Mouse (Mus musculus): Measurements from ENCODE around the gene Rnf217.

The Rnf217 gene

DNA sequence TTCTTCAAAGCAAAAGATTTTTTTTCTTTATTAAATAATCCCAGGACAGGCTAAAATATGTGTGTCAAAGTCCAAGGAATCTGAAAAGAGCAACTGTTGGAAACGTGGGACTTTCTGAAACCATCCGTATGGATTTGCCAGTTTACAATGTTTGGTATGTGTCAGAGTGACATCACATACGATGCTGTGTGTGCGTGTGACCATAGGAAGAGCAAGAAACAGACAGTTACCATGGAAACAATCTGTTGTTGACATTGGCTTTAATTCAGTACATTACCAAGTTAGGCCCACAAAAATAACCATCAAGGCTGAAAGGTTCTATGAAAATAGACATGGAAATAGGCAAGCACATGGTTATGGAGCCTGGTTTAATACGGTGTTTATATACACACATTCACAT is 107.3 kb downstream of the Rnf217 start:
- in situ Hi-C loops (cut with MboI, MseI), result no loop called here

- in situ Hi-C loops (cut with MboI, MseI), result loop anchor here in 1 of 2 experiments (10.0 kb wide), 1 partner anchor 1088 kb away; no protein-coding TSS in a partner anchor
These were observed 112.1 kb downstream of the Rnf217 start for GRCm38 (mm10) chr10:31496931-31497330.

- in situ Hi-C loops (cut with MboI, MseI), result loop anchor here in 1 of 2 experiments (10.0 kb wide), 1 partner anchor 1089 kb away; no protein-coding TSS in a partner anchor
These were observed 113.2 kb downstream of the Rnf217 start for GRCm38 (mm10) chr10:31495826-31496225.

GRCm38 (mm10) chr10:31494296-31494695 is 114.7 kb downstream of the Rnf217 start:
- in situ Hi-C loops (cut with MboI, MseI), result loop anchor here in 1 of 2 experiments (10.0 kb wide), 1 partner anchor 1091 kb away; no protein-coding TSS in a partner anchor

- in situ Hi-C loops (cut with MboI, MseI), result no loop called here
These were observed 141.7 kb downstream of the Rnf217 start for GRCm38 (mm10) chr10:31467043-31467898.

- in situ Hi-C loops (cut with MboI, MseI), result no loop called here
These were observed 143.0 kb downstream of the Rnf217 start for GRCm38 (mm10) chr10:31465840-31466541.

GRCm38 (mm10) chr10:31465424-31465823 is 143.6 kb downstream of the Rnf217 start:
- in situ Hi-C loops (cut with MboI, MseI), result no loop called here

- in situ Hi-C loops (cut with MboI, MseI), result no loop called here
These were observed 145.9 kb downstream of the Rnf217 start for GRCm38 (mm10) chr10:31463044-31463443.

- in situ Hi-C loops (cut with MboI, MseI), result loop anchor here in 1 of 2 experiments (10.0 kb wide), 1 partner anchor 698 kb away; no protein-coding TSS in a partner anchor
These were observed 152.2 kb downstream of the Rnf217 start for GRCm38 (mm10) chr10:31456806-31457205.

DNA sequence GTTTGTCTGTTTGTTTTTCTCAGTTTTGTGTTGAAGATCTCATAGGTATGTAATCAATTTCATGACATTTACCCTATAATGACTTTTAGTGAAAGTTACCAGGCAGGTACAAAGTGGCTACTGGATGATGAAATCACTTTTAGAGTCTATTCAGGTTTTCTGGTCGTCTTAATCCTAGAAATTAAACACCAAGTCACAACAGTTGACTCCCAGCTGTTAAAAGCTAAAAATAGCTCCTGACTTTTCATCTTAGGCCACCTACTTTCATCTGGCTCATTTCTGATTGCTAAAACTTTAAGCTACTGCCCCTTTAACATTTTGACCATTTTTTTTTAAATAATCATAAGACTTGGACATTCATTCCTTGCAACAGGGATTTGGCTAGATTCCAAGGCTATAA is 161.9 kb downstream of the Rnf217 start:
- in situ Hi-C loops (cut with MboI, MseI), result loop anchor here in 1 of 2 experiments (10.0 kb wide), 1 partner anchor 752 kb away; no protein-coding TSS in a partner anchor

DNA sequence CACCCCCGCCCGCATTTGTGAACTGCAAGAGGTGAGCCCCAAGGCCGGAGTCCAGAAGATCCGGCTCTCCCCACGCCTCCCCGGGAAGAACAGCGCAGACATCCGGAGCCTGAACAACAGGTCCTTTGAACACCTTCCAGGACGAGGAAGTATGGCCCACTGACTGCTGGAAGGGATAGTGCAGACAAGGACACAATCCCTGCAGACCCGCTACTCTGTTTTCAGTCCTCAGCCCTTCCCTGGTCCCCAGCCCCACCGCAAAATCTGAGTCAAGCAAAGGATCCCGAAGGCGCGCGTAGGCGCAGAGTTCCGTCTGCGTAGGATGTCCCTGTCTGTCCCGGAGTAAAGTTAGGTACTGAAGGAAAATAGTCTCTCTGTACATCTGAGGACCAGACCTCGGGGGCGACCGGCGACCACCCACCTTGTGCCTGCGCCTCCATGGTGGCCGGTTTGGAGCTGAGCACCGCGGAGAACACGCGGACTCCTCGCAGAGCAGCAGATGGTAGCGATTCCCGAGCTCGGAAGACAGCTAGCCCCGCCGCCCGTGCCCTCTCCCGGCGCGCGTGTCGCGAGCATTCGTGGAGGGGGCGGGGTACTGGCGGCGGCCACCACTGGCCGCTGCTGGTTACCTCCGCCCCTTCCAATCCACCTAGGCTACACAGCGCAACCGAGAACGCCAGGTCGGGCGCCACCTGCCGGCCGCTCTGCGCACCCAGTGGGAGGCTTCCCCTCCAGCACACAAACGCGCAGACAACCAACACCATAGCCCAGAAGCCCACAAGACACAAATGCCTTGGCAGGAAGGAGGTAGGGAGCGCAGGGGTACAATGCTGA is 163.5 kb downstream of the Rnf217 start, which contains the start of gene Tpd52l1:
Gene Tpd52l1 (minus strand): TSS at position 668 of the 834 bp plus-strand sequence.
- in situ Hi-C loops (cut with MboI, MseI), result loop anchor here in 1 of 2 experiments (10.0 kb wide), 1 partner anchor 751 kb away; no protein-coding TSS in a partner anchor

DNA sequence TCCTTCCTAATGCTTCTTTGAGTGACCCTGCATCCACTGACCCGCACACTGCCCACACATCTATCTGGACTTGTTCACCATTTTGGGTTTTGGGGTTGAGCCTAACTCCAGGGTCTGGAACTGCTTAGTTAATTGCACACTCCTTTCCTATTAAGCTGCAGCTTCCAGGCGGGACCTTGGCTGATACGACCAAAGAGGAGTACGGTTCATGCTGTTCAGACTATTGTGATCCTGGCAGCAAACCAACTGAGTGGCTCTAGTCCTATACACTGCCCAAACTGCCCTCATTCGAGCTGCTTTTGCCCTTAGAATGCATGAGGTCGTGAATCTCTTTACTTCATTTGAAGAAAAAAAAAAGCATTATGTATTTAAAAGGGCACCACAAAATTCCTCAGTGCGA is 164.8 kb downstream of the Rnf217 start:
- in situ Hi-C loops (cut with MboI, MseI), result loop anchor here in 1 of 2 experiments (10.0 kb wide), 1 partner anchor 749 kb away; no protein-coding TSS in a partner anchor

Data from T-helper 17 cell (primary cell).